In genomic region chr5:102509381-102509780, GRCm38 (mm10) we compare ENCODE assay signal across 17 mouse cellular contexts. TPM values are rescaled to one million over a fixed set of nuclear protein-coding genes. Genes with fewer than 3 reads are reported as not detected.
DNase-seq lines count a peak whose midpoint lies in the region; ATAC-seq and TF ChIP-seq lines count a peak whose summit lies in the region.
"Had no signal": no experiment of that assay in that cellular context is flagged by ENCODE, and none has a peak within 500 bp of the region (broad histone marks: within the 10 kb centered on the region; RNA-seq: fewer than 3 reads in every experiment).

No protein-coding gene starts in this region.

- no peak for ATAC-seq in cerebellum, adult (ENCODE audit: insufficient number of reproducible peaks, low FRiP score, low TSS enrichment)
- ATAC-seq: forebrain, embryonic 15.5 days; inflammation-experienced regulatory T-cells, adult 6 months; liver, embryonic 12.5 days; midbrain, embryonic 15.5 days had no signal

- intact Hi-C loops in gastrocnemius, postnatal 14 days (cut with DNase I; ENCODE audit: low total_unique reads): no loop called here

- TF ChIP-seq CTCF in brain, embryonic 14.5 days (IDR thresholded peaks at IDR 0.05; ENCODE audit: borderline replicate concordance, extremely low read depth, insufficient read depth, insufficient read length): no peak

- peak; percentile 1 to 5 for DNase-seq in cerebellum, adult 18-20 months
- peak; percentile 9 for DNase-seq in gastrocnemius, postnatal 14 days
- no peak for DNase-seq in gastrocnemius, adult 8-10 months (ENCODE audit: low spot score in 2 of 2)
- peak; percentile 5 for DNase-seq in lung, postnatal 10 days
- no peak for DNase-seq in lung, postnatal 14 days
- DNase-seq in brain, embryonic 14.5 days (ENCODE audit: low read depth): peak; percentile 32
- no peak for DNase-seq in frontal cortex, postnatal 10 days (ENCODE audit: low spot score in 2 of 2)
- DNase-seq: adrenal gland, adult 2 months; heart, postnatal 4 days; kidney, adult 18-20 months; lung, adult 18-20 months had no signal

- TF ChIP-seq POLR2A in brain, embryonic 14.5 days (IDR thresholded peaks at IDR 0.05; ENCODE audit: borderline replicate concordance, extremely low read depth, insufficient read depth, insufficient read length, poor library complexity, severe bottlenecking): no peak

RNA-seq across cellular contexts. Expression of gene Arhgap24, which starts 28.2 kb away (rescaled TPM):
- 10 to 100 TPM; 18.4 to 18.6 TPM for total RNA-seq in gastrocnemius, postnatal 14 days (2021)
- 10 to 100 TPM; 12.7 to 16.3 (median 15.9) TPM for total RNA-seq in gastrocnemius, adult 8-10 months (2022)
- polyA plus RNA-seq in brain, embryonic 14.5 days (2012; rRNA removed): 4.9 and 6.8 TPM in 2 replicates
- polyA plus RNA-seq: G1E had no signal

Comparison
In these comparisons a context has a peak if more than half of its experiments do, and no peak if none do; other contexts are left out.
1. DNase-seq: peak in cerebellum, adult 18-20 months (2 of 2), gastrocnemius, postnatal 14 days (single experiment), lung, postnatal 10 days (single experiment) and brain, embryonic 14.5 days (single experiment); none in gastrocnemius, adult 8-10 months (0 of 2), lung, postnatal 14 days (single experiment) and frontal cortex, postnatal 10 days (0 of 2).